29 mouse cellular contexts compared by ENCODE assay signal in the genomic region with DNA sequence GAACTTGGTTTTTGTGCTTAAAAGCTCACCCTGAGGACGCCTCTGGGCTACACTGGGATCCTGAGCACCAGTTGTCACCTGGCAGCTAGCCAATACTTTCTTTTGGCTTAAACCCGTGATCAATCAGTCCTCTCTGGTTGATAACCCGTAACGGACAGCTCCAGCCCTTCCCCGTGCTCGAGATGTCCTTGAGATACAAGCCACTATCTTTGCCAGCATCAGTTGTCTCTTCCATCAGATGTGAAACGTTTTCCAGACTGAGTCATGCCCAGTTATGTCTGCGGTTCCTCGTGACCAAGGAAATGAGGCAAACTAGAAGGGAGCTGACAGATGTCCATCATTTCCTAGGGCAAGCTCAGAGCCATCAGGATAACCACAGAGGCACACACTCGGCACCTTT. TPM values are rescaled to one million over a fixed set of nuclear protein-coding genes. Genes with fewer than 3 reads are reported as not detected.
DNase-seq lines count a peak whose midpoint lies in the region; ATAC-seq lines count a peak whose summit lies in the region.
"Had no signal": no experiment of that assay in that cellular context is flagged by ENCODE, and none has a peak within 500 bp of the region (broad histone marks: within the 10 kb centered on the region; RNA-seq: fewer than 3 reads in every experiment).

No protein-coding gene starts in this region.

- no peaks in the 10 kb centered on the region for H3K9me3 ChIP-seq in heart, embryonic 10.5 days
- no peaks in the 10 kb centered on the region for H3K9me3 ChIP-seq in heart, embryonic 12.5 days (replicated peaks)
- H3K9me3 ChIP-seq in midbrain, embryonic 15.5 days: no peaks in the 10 kb centered on the region
- H3K9me3 ChIP-seq: embryonic facial prominence, embryonic 10.5 days; embryonic facial prominence, embryonic 13.5 days; heart, embryonic 13.5 days had no signal

- ATAC-seq in heart, embryonic 12.5 days (ENCODE audit: insufficient number of reproducible peaks, low FRiP score): no peak
- no peak for ATAC-seq in midbrain, embryonic 15.5 days (replicated peaks)
- ATAC-seq: forebrain, embryonic 14.5 days; forebrain, postnatal 0 days; hindbrain, postnatal 0 days; inflammation-experienced regulatory T-cells, adult 6 months; intestine, embryonic 16.5 days; Patski had no signal

- DNase-seq in adrenal gland, adult 2 months: peak; percentile 38
- no peak for DNase-seq in adrenal gland, adult 8-10 months
- peak; percentile 66 for DNase-seq in heart, embryonic 10.5 days (ENCODE audit: low spot score)
- peak; percentile 49 for DNase-seq in 3134 (ENCODE audit: extremely low read depth, insufficient read length, low spot score)
- DNase-seq in NIH3T3 (ENCODE audit: low read depth): peak; percentile 21
- DNase-seq in lung, adult 18-20 months: no peak
- DNase-seq: adrenal gland, postnatal 14 days; cerebellum, adult 11-12 months; cerebellum, adult 8-10 months; cerebellum, postnatal 10 days; cerebellum, postnatal 36 days; embryo, embryonic 11 days; forebrain, postnatal 0 days; gastrocnemius, postnatal 25 days; heart, postnatal 14 days; heart, postnatal 4 days; kidney, adult 18-20 months had no signal

- no peak overlapping the region for H3K4me3 ChIP-seq in heart, embryonic 10.5 days
- H3K4me3 ChIP-seq in heart, embryonic 12.5 days: no peak overlapping the region
- no peak overlapping the region for H3K4me3 ChIP-seq in midbrain, embryonic 15.5 days
- H3K4me3 ChIP-seq: embryonic facial prominence, embryonic 10.5 days; embryonic facial prominence, embryonic 13.5 days; erythroblast, embryonic 14.5 days; heart, embryonic 13.5 days had no signal

- H3K36me3 ChIP-seq in heart, embryonic 10.5 days: no peaks in the 10 kb centered on the region
- H3K36me3 ChIP-seq in heart, embryonic 12.5 days: no peaks in the 10 kb centered on the region
- no peaks in the 10 kb centered on the region for H3K36me3 ChIP-seq in midbrain, embryonic 15.5 days (replicated peaks)
- H3K36me3 ChIP-seq: embryonic facial prominence, embryonic 10.5 days; embryonic facial prominence, embryonic 13.5 days; heart, embryonic 13.5 days had no signal

- H3K9ac ChIP-seq in heart, embryonic 12.5 days: no peak overlapping the region
- no peak overlapping the region for H3K9ac ChIP-seq in midbrain, embryonic 15.5 days
- H3K9ac ChIP-seq: embryonic facial prominence, embryonic 13.5 days; forebrain, postnatal 0 days; heart, embryonic 13.5 days; hindbrain, embryonic 14.5 days had no signal

- H3K27me3 ChIP-seq in heart, embryonic 10.5 days (ENCODE audit: insufficient read depth, poor library complexity, severe bottlenecking): no peaks in the 10 kb centered on the region
- H3K27me3 ChIP-seq in heart, embryonic 12.5 days (replicated peaks): no peaks in the 10 kb centered on the region
- no peaks in the 10 kb centered on the region for H3K27me3 ChIP-seq in midbrain, embryonic 15.5 days (replicated peaks)
- H3K27me3 ChIP-seq: embryonic facial prominence, embryonic 13.5 days; heart, embryonic 13.5 days; Patski had no signal

- H3K4me2 ChIP-seq in heart, embryonic 12.5 days: no peak overlapping the region
- H3K4me2 ChIP-seq in midbrain, embryonic 15.5 days: no peak overlapping the region
- H3K4me2 ChIP-seq: embryonic facial prominence, embryonic 13.5 days; heart, embryonic 13.5 days; hindbrain, embryonic 14.5 days had no signal

- H3K27ac ChIP-seq in heart, embryonic 10.5 days: no peak overlapping the region
- no peak overlapping the region for H3K27ac ChIP-seq in heart, embryonic 12.5 days (ENCODE audit: poor library complexity, severe bottlenecking)
- H3K27ac ChIP-seq in midbrain, embryonic 15.5 days: no peak overlapping the region
- H3K27ac ChIP-seq: embryonic facial prominence, embryonic 10.5 days; embryonic facial prominence, embryonic 13.5 days; heart, embryonic 13.5 days; hindbrain, embryonic 14.5 days; hindbrain, postnatal 0 days had no signal

- peaks cover 5% of the 10 kb centered on the region for H3K4me1 ChIP-seq in heart, embryonic 10.5 days
- peaks cover 6% of the 10 kb centered on the region for H3K4me1 ChIP-seq in heart, embryonic 12.5 days (replicated peaks)
- no peaks in the 10 kb centered on the region for H3K4me1 ChIP-seq in midbrain, embryonic 15.5 days
- H3K4me1 ChIP-seq: embryonic facial prominence, embryonic 13.5 days had no signal

- 70% methylated on average over 10 of the region's 10 CpGs for WGBS in heart, embryonic 10.5 days
- 69% methylated on average over 10 of the region's 10 CpGs for WGBS in heart, embryonic 12.5 days
- 83% methylated on average over 10 of the region's 10 CpGs for WGBS in midbrain, embryonic 15.5 days

RNA-seq across cellular contexts. Expression of a gene that starts 4.7 kb away (rescaled TPM):
- total RNA-seq in adrenal gland, adult 2 months (2021): 10 to 100 TPM; 21.2 to 51.9 TPM
- 40.5 and 44.4 TPM in 2 replicates for polyA plus RNA-seq in adrenal gland, adult 2 months (2012; rRNA removed)
- total RNA-seq in adrenal gland, adult 8-10 months (2022): 10 to 100 TPM; 41.7 to 74.1 (median 56.4) TPM
- polyA plus RNA-seq in heart, embryonic 10.5 days (2016; fragmentation: Nextera tagmentation; extraction: Ambion mirVana): 12.8 and 14.5 TPM in 2 replicates
- 16.7 and 16.9 TPM in 2 replicates for polyA plus RNA-seq in heart, embryonic 12.5 days (2016; fragmentation: Nextera tagmentation; extraction: Ambion mirVana)
- 19.3 and 19.7 TPM in 2 replicates for polyA plus RNA-seq in midbrain, embryonic 15.5 days (2015; fragmentation: Nextera tagmentation; extraction: Ambion mirVana)
- polyA plus RNA-seq: erythroblast, embryonic 14.5 days had no signal

RNA-seq across cellular contexts. Expression of a gene that starts 36.3 kb away (rescaled TPM):
- total RNA-seq in adrenal gland, adult 2 months (2021): 1 to 10 TPM; 5.3 to 7.3 TPM
- 0.06 and 0.10 TPM in 2 replicates for polyA plus RNA-seq in adrenal gland, adult 2 months (2012; rRNA removed)
- 10 to 100 TPM in 2 of 4 experiments, 1 to 10 TPM in 2; 7.0 to 10.9 (median 9.2) TPM for total RNA-seq in adrenal gland, adult 8-10 months (2022)
- 9.1 and 9.8 TPM in 2 replicates for polyA plus RNA-seq in heart, embryonic 10.5 days (2016; fragmentation: Nextera tagmentation; extraction: Ambion mirVana)
- 8.9 and 9.7 TPM in 2 replicates for polyA plus RNA-seq in heart, embryonic 12.5 days (2016; fragmentation: Nextera tagmentation; extraction: Ambion mirVana)
- polyA plus RNA-seq in midbrain, embryonic 15.5 days (2015; fragmentation: Nextera tagmentation; extraction: Ambion mirVana): 31.4 and 31.6 TPM in 2 replicates
- polyA plus RNA-seq: erythroblast, embryonic 14.5 days; inflammation-experienced regulatory T-cells, adult 6 months had no signal

Comparison
In these comparisons a context has a peak if more than half of its experiments do, and no peak if none do; other contexts are left out.
1. DNase-seq: peak in adrenal gland, adult 2 months (single experiment), heart, embryonic 10.5 days (single experiment), 3134 (single experiment) and NIH3T3 (single experiment); none in adrenal gland, adult 8-10 months (single experiment) and lung, adult 18-20 months (0 of 2).